ENCODE assay signal across 22 mouse cellular contexts in the genomic region with DNA sequence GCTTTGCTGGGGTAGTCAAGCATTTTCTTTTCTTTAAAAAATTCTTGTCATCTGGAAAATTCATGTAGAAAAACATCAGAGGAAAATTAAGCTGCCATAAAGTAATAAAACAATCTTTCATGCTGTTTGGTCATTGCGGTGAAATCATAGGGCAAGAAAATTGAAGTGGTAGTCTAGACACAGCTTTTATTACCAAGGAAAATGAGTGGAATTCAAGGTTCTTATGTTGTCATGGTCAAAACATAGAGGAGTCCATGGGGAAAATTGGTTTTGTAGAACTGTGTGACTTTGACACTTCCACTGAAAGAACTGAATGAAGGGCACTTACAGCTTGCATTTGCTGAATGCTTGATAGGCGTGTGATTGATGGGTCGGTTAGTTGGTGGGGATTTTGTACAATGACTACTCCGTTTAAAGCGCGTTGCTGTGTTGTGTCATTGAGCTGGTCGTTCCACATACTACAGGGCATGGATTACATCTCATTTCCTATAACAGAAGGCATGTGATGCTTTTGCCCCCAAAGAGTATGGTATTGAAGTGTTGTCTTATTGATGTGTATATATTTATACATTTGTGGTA.
DNase-seq lines count a peak whose midpoint lies in the region; ATAC-seq and TF ChIP-seq lines count a peak whose summit lies in the region.
"Had no signal": no experiment of that assay in that cellular context is flagged by ENCODE, and none has a peak within 500 bp of the region (broad histone marks: within the 10 kb centered on the region; RNA-seq: fewer than 3 reads in every experiment).

No protein-coding gene starts in this region.

- no peak overlapping the region for H3K9ac ChIP-seq in hindbrain, embryonic 11.5 days (ENCODE audit: low read depth, low read length)
- no peak overlapping the region for H3K9ac ChIP-seq in hindbrain, embryonic 13.5 days
- H3K9ac ChIP-seq in forebrain, embryonic 14.5 days (ENCODE audit: low read length) = no peak overlapping the region
- H3K9ac ChIP-seq in intestine, embryonic 16.5 days (ENCODE audit: low read depth, low read length) = no peak overlapping the region
- H3K9ac ChIP-seq: embryonic facial prominence, embryonic 13.5 days; heart, embryonic 15.5 days had no signal

- DNase-seq in hindbrain, embryonic 11.5 days (ENCODE audit: low spot score) = peak; percentile 23
- DNase-seq in brain, embryonic 14.5 days (ENCODE audit: low read depth) = peak; percentile 67
- DNase-seq in forebrain, embryonic 14.5 days (ENCODE audit: low spot score) = peak; percentile 45
- DNase-seq in kidney, postnatal 25 days = no peak
- DNase-seq in liver = no peak
- DNase-seq: adrenal gland, postnatal 14 days; cerebellum, adult 18-20 months; cerebellum, adult 9-11 months; cerebellum, postnatal 36 days; gastrocnemius, postnatal 14 days; heart, adult 2 months; heart, postnatal 14 days; kidney, adult 11 months had no signal

- no peak for TF ChIP-seq POLR2A in brain, embryonic 14.5 days (IDR thresholded peaks at IDR 0.05; ENCODE audit: borderline replicate concordance, extremely low read depth, insufficient read depth, insufficient read length, poor library complexity, severe bottlenecking)

- H3K36me3 ChIP-seq in hindbrain, embryonic 11.5 days (ENCODE audit: control insufficient read depth, insufficient read depth, low read length) = no peaks in the 10 kb centered on the region
- no peaks in the 10 kb centered on the region for H3K36me3 ChIP-seq in hindbrain, embryonic 13.5 days
- H3K36me3 ChIP-seq in forebrain, embryonic 14.5 days (ENCODE audit: control insufficient read depth, insufficient read depth, low read length) = no peaks in the 10 kb centered on the region
- H3K36me3 ChIP-seq in intestine, embryonic 16.5 days (ENCODE audit: control insufficient read depth, insufficient read depth, low read length) = no peaks in the 10 kb centered on the region
- H3K36me3 ChIP-seq: heart, embryonic 15.5 days had no signal

- H3K9me3 ChIP-seq in hindbrain, embryonic 11.5 days (ENCODE audit: control insufficient read depth, low read length) = no peaks in the 10 kb centered on the region
- no peaks in the 10 kb centered on the region for H3K9me3 ChIP-seq in hindbrain, embryonic 13.5 days
- no peaks in the 10 kb centered on the region for H3K9me3 ChIP-seq in forebrain, embryonic 14.5 days (replicated peaks; ENCODE audit: control insufficient read depth, low read length)
- no peaks in the 10 kb centered on the region for H3K9me3 ChIP-seq in intestine, embryonic 16.5 days (ENCODE audit: control insufficient read depth, low read length)
- H3K9me3 ChIP-seq: embryonic facial prominence, embryonic 13.5 days; heart, embryonic 15.5 days had no signal

- no peak for TF ChIP-seq CTCF in brain, embryonic 14.5 days (IDR thresholded peaks at IDR 0.05; ENCODE audit: borderline replicate concordance, extremely low read depth, insufficient read depth, insufficient read length)

- no peak overlapping the region for H3K27ac ChIP-seq in hindbrain, embryonic 11.5 days (ENCODE audit: low read depth, low read length)
- no peak overlapping the region for H3K27ac ChIP-seq in hindbrain, embryonic 13.5 days
- no peak overlapping the region for H3K27ac ChIP-seq in forebrain, embryonic 14.5 days (ENCODE audit: low read depth, low read length)
- no peak overlapping the region for H3K27ac ChIP-seq in intestine, embryonic 16.5 days (ENCODE audit: low read length)
- H3K27ac ChIP-seq: embryonic facial prominence, embryonic 13.5 days; heart, adult 2 months; heart, embryonic 15.5 days had no signal

- 71% methylated on average over 7 of the region's 7 CpGs for WGBS in hindbrain, embryonic 11.5 days
- 63% methylated on average over 7 of the region's 7 CpGs for WGBS in hindbrain, embryonic 13.5 days
- 44% methylated on average over 7 of the region's 7 CpGs for WGBS in forebrain, embryonic 14.5 days
- 67% methylated on average over 7 of the region's 7 CpGs for WGBS in intestine, embryonic 16.5 days

- ATAC-seq in hindbrain, embryonic 11.5 days (ENCODE audit: low FRiP score) = no peak; the same call in 1 of the 2 replicates
- no peak for ATAC-seq in hindbrain, embryonic 13.5 days (ENCODE audit: low FRiP score)
- ATAC-seq in forebrain, embryonic 14.5 days = peak; percentile 74
- peak; percentile 60 for ATAC-seq in intestine, embryonic 16.5 days
- ATAC-seq: activated CD4-positive, CD25-positive, alpha-beta regulatory T cell, adult 4 months; hindbrain, embryonic 16.5 days; Patski had no signal

- H3K27me3 ChIP-seq in hindbrain, embryonic 11.5 days (ENCODE audit: control insufficient read depth, insufficient read depth, low read length) = no peaks in the 10 kb centered on the region
- no peaks in the 10 kb centered on the region for H3K27me3 ChIP-seq in hindbrain, embryonic 13.5 days
- H3K27me3 ChIP-seq in forebrain, embryonic 14.5 days (replicated peaks; ENCODE audit: control insufficient read depth, insufficient read depth, low read length) = no peaks in the 10 kb centered on the region
- no peaks in the 10 kb centered on the region for H3K27me3 ChIP-seq in intestine, embryonic 16.5 days (replicated peaks; ENCODE audit: control insufficient read depth, insufficient read depth, low read length)
- H3K27me3 ChIP-seq: CH12.LX; embryonic facial prominence, embryonic 13.5 days; heart, embryonic 15.5 days had no signal

- no peak overlapping the region for H3K4me2 ChIP-seq in hindbrain, embryonic 11.5 days (replicated peaks; ENCODE audit: low read depth, low read length)
- H3K4me2 ChIP-seq in hindbrain, embryonic 13.5 days = no peak overlapping the region
- H3K4me2 ChIP-seq in forebrain, embryonic 14.5 days (ENCODE audit: low read length) = no peak overlapping the region
- H3K4me2 ChIP-seq in intestine, embryonic 16.5 days (ENCODE audit: low read depth, low read length) = no peak overlapping the region
- H3K4me2 ChIP-seq: embryonic facial prominence, embryonic 13.5 days; heart, embryonic 11.5 days; heart, embryonic 15.5 days had no signal

- no peaks in the 10 kb centered on the region for H3K4me1 ChIP-seq in hindbrain, embryonic 11.5 days (replicated peaks; ENCODE audit: control insufficient read depth, insufficient read depth, low read length)
- H3K4me1 ChIP-seq in hindbrain, embryonic 13.5 days (replicated peaks) = no peaks in the 10 kb centered on the region
- no peaks in the 10 kb centered on the region for H3K4me1 ChIP-seq in forebrain, embryonic 14.5 days (ENCODE audit: control insufficient read depth, insufficient read depth, low read length)
- H3K4me1 ChIP-seq in intestine, embryonic 16.5 days (ENCODE audit: control insufficient read depth, insufficient read depth, low read length) = no peaks in the 10 kb centered on the region
- H3K4me1 ChIP-seq: embryonic facial prominence, embryonic 13.5 days; heart, embryonic 15.5 days had no signal

- H3K4me3 ChIP-seq in hindbrain, embryonic 11.5 days (ENCODE audit: low read depth, low read length) = no peak overlapping the region
- no peak overlapping the region for H3K4me3 ChIP-seq in hindbrain, embryonic 13.5 days
- H3K4me3 ChIP-seq in forebrain, embryonic 14.5 days (ENCODE audit: low read depth, low read length) = no peak overlapping the region
- no peak overlapping the region for H3K4me3 ChIP-seq in intestine, embryonic 16.5 days (ENCODE audit: low read length)
- H3K4me3 ChIP-seq: embryonic facial prominence, embryonic 13.5 days; heart, adult 2 months; heart, embryonic 15.5 days had no signal

Comparison
In these comparisons a context has a peak if more than half of its experiments do, and no peak if none do; other contexts are left out.
1. ATAC-seq: peak in forebrain, embryonic 14.5 days (single experiment) and intestine, embryonic 16.5 days (single experiment); none in hindbrain, embryonic 11.5 days (single experiment) and hindbrain, embryonic 13.5 days (single experiment).
2. DNase-seq: peak in hindbrain, embryonic 11.5 days (single experiment), brain, embryonic 14.5 days (single experiment) and forebrain, embryonic 14.5 days (single experiment); none in kidney, postnatal 25 days (0 of 2) and liver (single experiment).